Mouse (Mus musculus): ENCODE results near the gene Tlk2. TPM values are rescaled to one million over a fixed set of nuclear protein-coding genes. Genes with fewer than 3 reads are reported as not detected.

Gene Tlk2
- polyA plus RNA-seq, 1 experiment from 2014 or later: 29.4 TPM

GRCm38 (mm10) chr11:105329962-105330361, 151.4 kb downstream of the Tlk2 start:
- no peak overlapping the region for H3K4me3 ChIP-seq
- no peak overlapping the region for H3K9ac ChIP-seq (replicated peaks)
- H3K4me1 ChIP-seq: peaks cover 9% of the 10 kb centered on the region
- 81% methylated on average over 9 of the region's 9 CpGs for WGBS
- H3K4me2 ChIP-seq (replicated peaks): no peak overlapping the region
- 0 out of 2 replicates have a peak, but pooled peaks cover 3% of the 10 kb centered on the region for H3K36me3 ChIP-seq
- no peaks in the 10 kb centered on the region for H3K27me3 ChIP-seq
- H3K9me3 ChIP-seq: no peaks in the 10 kb centered on the region
- no peak overlapping the region for H3K27ac ChIP-seq (replicated peaks)
- ATAC-seq (ENCODE audit: low FRiP score, low read depth): no peak

GRCm38 (mm10) chr11:105331129-105331528, 152.5 kb downstream of the Tlk2 start:
- Histone ChIP-seq H3K4me2 (replicated peaks) (no peak overlapping the region), H3K4me1 (peaks cover 9% of the 10 kb centered on the region), H3K4me3 (no peak overlapping the region), H3K9ac (replicated peaks) (no peak overlapping the region), H3K9me3 (no peaks in the 10 kb centered on the region), H3K36me3 (no peaks in the 10 kb centered on the region), H3K27ac (replicated peaks) (no peak overlapping the region), H3K27me3 (no peaks in the 10 kb centered on the region)
- WGBS: 86% methylated on average over 3 of the region's 3 CpGs
- no peak for ATAC-seq (ENCODE audit: low FRiP score, low read depth)

DNA sequence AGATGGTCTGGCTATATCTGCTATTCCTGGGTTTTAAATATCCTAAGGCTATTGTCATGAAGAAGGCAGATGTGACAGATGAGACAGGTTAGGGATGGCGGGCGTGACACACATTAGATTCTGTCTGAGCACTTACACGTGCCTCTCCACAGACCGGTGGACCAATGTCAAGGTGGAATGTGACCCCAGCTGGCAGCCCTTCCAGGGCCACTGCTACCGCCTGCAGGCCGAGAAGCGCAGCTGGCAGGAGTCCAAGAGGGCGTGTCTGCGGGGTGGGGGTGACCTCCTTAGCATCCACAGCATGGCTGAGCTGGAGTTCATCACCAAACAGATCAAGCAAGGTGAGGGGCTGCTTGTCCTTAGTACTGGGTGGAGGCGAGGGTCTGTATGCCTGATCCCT, 153.1 kb downstream of the Tlk2 start:
- no peaks in the 10 kb centered on the region for H3K27me3 ChIP-seq
- H3K4me3 ChIP-seq: no peak overlapping the region
- WGBS: 54% methylated on average over 10 of the region's 10 CpGs
- H3K9me3 ChIP-seq: no peaks in the 10 kb centered on the region
- no peak overlapping the region for H3K9ac ChIP-seq (replicated peaks)
- H3K4me2 ChIP-seq (replicated peaks): no peak overlapping the region
- ATAC-seq (ENCODE audit: low FRiP score, low read depth): no peak
- H3K4me1 ChIP-seq: peaks cover 9% of the 10 kb centered on the region
- H3K36me3 ChIP-seq: no peaks in the 10 kb centered on the region
- H3K27ac ChIP-seq (replicated peaks): no peak overlapping the region

- ATAC-seq (ENCODE audit: low FRiP score, low read depth): no peak
- Histone ChIP-seq H3K27ac (replicated peaks) (no peak overlapping the region), H3K36me3 (0 out of 2 replicates have a peak, but pooled peaks cover 2% of the 10 kb centered on the region), H3K9me3 (no peaks in the 10 kb centered on the region), H3K27me3 (no peaks in the 10 kb centered on the region), H3K4me2 (replicated peaks) (no peak overlapping the region), H3K9ac (replicated peaks) (no peak overlapping the region), H3K4me1 (peaks cover 9% of the 10 kb centered on the region), H3K4me3 (no peak overlapping the region)
- 70% methylated on average over 8 of the region's 8 CpGs for WGBS
These were observed 153.9 kb downstream of the Tlk2 start for GRCm38 (mm10) chr11:105332468-105332867.

Other genes starting within 250 kb of the Tlk2 start
- not detected in 2 replicates for gene Efcab3, start 115.2 kb upstream of the Tlk2 start, polyA plus RNA-seq (2016; fragmentation: Nextera tagmentation; extraction: Ambion mirVana)
- gene Mettl2, start 52.4 kb upstream of the Tlk2 start, polyA plus RNA-seq (2016; fragmentation: Nextera tagmentation; extraction: Ambion mirVana): 38.7 and 38.8 TPM in 2 replicates
- not detected in 2 replicates for gene Gm10842, start 31.9 kb upstream of the Tlk2 start, polyA plus RNA-seq (2016; fragmentation: Nextera tagmentation; extraction: Ambion mirVana)
- 15.1 and 18.7 TPM in 2 replicates for gene Mrc2, start 113.8 kb downstream of the Tlk2 start, polyA plus RNA-seq (2016; fragmentation: Nextera tagmentation; extraction: Ambion mirVana)